Mouse (Mus musculus) forebrain, embryonic 10.5 days (tissue): ENCODE results near the gene Slc25a17. TPM values are rescaled to one million over a fixed set of nuclear protein-coding genes. Genes with fewer than 3 reads are reported as not detected.

Source experiments
- DNase-seq: peaks from one replicate; pipeline ENCODE4 v3.0.0-alpha.2; 2017; ENCODE audit warnings: low spot score; ENCODE audit errors: extremely low spot score
- H3K27ac ChIP-seq: fragments of 300-500 bp; sonication (generic); 2 replicates; pipeline ENCODE4 v1.5.1; 2016; ENCODE audit warnings: mild to moderate bottlenecking
- H3K27me3 ChIP-seq: fragments of 300-500 bp; sonication (generic); 2 replicates; pipeline ENCODE4 v1.6.1; 2016; ENCODE audit warnings: mild to moderate bottlenecking; ENCODE audit not compliant: poor library complexity, severe bottlenecking
- H3K36me3 ChIP-seq: fragments of 300-500 bp; sonication (generic); replicated peaks from 2 replicates; pipeline ENCODE4 v1.6.1; 2016; ENCODE audit warnings: mild to moderate bottlenecking, moderate library complexity
- H3K4me1 ChIP-seq: fragments of 300-500 bp; sonication (generic); 2 replicates; pipeline ENCODE4 v1.6.1; 2016
- H3K4me3 ChIP-seq: fragments of 300-500 bp; sonication (generic); 2 replicates; pipeline ENCODE4 v1.5.1; 2016; ENCODE audit warnings: mild to moderate bottlenecking, moderate library complexity
- H3K9me3 ChIP-seq: fragments of 300-500 bp; sonication (generic); 2 replicates; pipeline ENCODE4 v1.6.1; 2016; ENCODE audit warnings: mild to moderate bottlenecking, moderate library complexity
- WGBS: fragments of 180-500 bp; shearing (Covaris S2); methylation state at CpG from one replicate; pipeline ENCODE4 v1.1.7; 2016; 5-methylcytosine and 5-hydroxymethylcytosine counted together
- polyA plus RNA-seq: library from polyadenylated mRNA; unstranded; fragments of >200 nt; fragmentation: Nextera tagmentation; extraction: Ambion mirVana; gene quantifications from 2 replicates; pipeline ENCODE4 v1.2.1, GENCODE M21; 2016

Gene Slc25a17
- polyA plus RNA-seq, 1 experiment from 2014 or later = 83.3 TPM

DNA sequence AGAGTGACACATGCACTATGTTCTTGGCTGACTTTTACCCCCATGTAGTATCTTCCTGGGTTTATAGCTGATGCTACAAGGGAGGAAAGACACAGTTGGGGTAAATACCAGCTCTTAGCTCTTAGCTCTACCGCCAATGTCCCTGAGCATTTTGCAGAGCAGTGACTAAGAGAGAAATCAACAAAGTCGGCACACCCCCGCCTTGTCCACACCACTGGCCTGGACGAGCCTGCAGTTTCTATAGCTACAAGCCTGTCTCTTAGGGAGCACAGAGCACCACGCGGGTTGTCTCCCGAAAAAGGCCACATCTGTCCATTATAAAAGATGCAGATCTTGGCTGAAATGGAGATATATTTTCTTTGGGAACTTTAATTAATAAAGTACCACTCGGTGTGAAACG lies 69.9 kb downstream of the Slc25a17 start:
- no peaks in the 10 kb centered on the region for H3K4me1 ChIP-seq
- H3K9me3 ChIP-seq = no peaks in the 10 kb centered on the region; the same call in 1 of the 2 replicates
- no peaks in the 10 kb centered on the region for H3K36me3 ChIP-seq
- no peak for DNase-seq
- WGBS = 92% methylated on average over 9 of the region's 9 CpGs
- H3K27me3 ChIP-seq = no peaks in the 10 kb centered on the region
- no peak overlapping the region for H3K4me3 ChIP-seq
- no peak overlapping the region for H3K27ac ChIP-seq

DNA sequence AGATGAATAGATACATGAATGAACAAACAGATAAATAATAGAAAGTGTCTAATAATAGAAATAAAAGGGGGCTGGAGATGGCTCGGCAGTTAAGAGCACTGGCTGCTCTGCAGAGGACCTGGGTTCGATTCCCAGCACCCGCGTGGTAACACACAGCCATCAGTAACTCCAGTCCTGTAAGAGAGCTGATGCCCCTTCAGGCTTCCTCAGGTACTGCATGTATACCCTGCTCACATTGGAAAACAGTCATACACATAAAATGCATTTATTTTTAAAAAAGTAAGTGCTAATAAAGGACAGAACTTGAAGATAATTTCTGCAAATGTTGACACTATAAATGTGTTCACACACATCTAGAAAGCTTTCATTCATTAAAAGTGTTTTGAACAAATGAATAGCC lies 70.4 kb downstream of the Slc25a17 start:
- WGBS = 88% methylated on average over 4 of the region's 4 CpGs
- Histone ChIP-seq H3K36me3 (no peaks in the 10 kb centered on the region), H3K27me3 (no peaks in the 10 kb centered on the region), H3K4me1 (no peaks in the 10 kb centered on the region), H3K9me3 (no peaks in the 10 kb centered on the region; the same call in 1 of the 2 replicates), H3K4me3 (no peak overlapping the region), H3K27ac (no peak overlapping the region)
- DNase-seq = no peak

DNA sequence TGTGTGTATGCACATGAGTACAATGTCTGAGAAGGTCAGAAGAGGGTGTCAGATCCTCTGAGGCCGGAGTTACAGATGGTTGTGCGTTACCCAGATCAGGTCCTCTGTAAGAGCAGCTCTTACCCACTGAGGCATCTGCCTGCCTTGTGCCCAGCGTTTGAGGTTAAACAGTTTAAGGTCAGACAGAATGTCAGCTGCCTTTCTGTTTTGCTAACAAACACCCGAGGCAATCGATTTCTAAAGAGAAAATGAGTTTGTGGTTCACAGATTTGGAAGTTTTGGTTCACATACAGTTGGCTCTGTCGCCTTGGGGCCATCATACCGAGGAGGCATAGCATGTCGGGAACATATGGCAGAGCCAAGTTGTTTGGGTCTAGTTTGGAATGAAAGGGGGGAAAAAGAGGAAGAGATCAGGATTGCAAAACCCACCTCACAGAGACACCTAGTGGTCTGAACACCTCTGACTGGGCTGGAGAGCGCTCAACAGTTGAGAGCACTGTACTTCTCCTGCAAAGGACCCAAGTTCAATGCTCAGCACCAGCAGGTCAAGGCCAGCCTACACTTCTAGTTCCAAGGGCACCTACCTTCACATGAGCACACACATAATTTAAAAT lies 76.4 kb downstream of the Slc25a17 start:
- H3K4me1 ChIP-seq = peaks cover 9% of the 10 kb centered on the region
- no peak overlapping the region for H3K4me3 ChIP-seq
- no peaks in the 10 kb centered on the region for H3K9me3 ChIP-seq
- no peaks in the 10 kb centered on the region for H3K36me3 ChIP-seq
- H3K27me3 ChIP-seq = peaks cover 8% of the 10 kb centered on the region; the same call in 1 of the 2 replicates
- H3K27ac ChIP-seq = no peak overlapping the region
- DNase-seq = no peak
- WGBS = 82% methylated on average over 9 of the region's 9 CpGs

DNA sequence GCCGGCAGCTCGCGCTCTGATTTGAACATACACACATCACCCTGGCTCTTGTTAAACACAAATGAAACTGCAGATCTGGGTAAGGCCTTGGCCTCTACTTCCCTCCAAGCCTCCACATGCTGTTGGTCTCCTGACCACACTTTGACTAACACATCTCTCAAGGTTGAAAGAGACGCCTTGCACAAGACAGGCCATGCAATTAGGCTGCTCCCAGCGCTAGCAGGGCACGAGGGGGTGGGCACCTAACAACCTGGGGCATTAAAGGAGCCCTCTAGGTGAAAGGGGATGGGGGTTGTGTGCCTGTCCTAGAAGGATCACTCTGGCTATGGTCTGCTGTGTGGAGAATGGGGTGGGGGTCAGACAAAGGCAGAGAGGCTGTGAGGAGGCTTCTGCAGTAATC lies 81.9 kb downstream of the Slc25a17 start:
- DNase-seq = no peak
- Histone ChIP-seq H3K27me3 (peaks cover 39% of the 10 kb centered on the region), H3K4me1 (peaks cover 32% of the 10 kb centered on the region), H3K36me3 (no peaks in the 10 kb centered on the region), H3K4me3 (no peak overlapping the region), H3K27ac (no peak overlapping the region), H3K9me3 (no peaks in the 10 kb centered on the region)
- 54% methylated on average over 6 of the region's 6 CpGs for WGBS

DNA sequence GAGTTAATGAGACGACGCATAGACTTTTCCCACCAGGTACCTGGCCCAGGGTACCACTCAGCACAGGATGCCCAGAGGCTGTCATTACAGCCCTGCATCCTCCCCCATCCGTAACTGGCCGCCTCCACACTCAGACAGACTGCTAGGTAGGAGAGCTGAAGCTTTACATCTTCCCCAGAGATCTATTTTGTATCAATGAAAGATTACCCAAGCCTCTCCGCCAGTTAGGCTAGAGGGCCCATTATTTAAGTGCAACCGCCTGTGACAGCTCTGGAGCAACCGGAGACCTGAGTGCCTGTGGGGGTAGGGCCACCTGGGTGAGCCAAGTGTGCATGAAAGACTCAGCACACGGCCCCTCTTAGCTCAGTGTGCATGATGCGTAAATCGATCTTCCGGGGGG lies 82.7 kb downstream of the Slc25a17 start:
- Histone ChIP-seq H3K27ac (peak overlapping the region; percentile 41; the same call in 1 of the 2 replicates), H3K27me3 (peaks cover 40% of the 10 kb centered on the region), H3K4me1 (peaks cover 31% of the 10 kb centered on the region), H3K9me3 (no peaks in the 10 kb centered on the region), H3K36me3 (no peaks in the 10 kb centered on the region), H3K4me3 (peak overlapping the region; percentile 18; the same call in 1 of the 2 replicates)
- WGBS = 1% methylated on average over 11 of the region's 11 CpGs
- no peak for DNase-seq

DNA sequence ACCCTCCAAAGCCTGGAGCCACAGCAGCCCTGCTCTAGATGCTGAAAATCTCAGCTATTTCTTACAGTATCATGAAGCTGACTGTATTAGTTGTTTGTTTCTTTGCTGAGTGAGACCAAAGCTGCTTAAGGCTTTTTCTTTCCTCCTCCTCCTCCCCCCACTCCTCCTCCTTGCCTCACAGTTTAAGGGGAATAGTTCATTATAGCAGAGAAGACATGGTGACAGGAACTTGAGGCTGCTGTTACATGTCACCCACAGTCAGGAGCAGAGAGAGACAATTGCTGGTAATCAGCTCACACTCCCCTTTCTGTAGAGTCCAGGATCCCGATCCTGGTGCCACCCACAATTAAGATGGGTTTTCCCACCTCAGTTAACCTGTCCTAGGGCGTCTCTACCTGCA lies 87.3 kb downstream of the Slc25a17 start:
- Histone ChIP-seq H3K27me3 (peaks cover 35% of the 10 kb centered on the region), H3K9me3 (peaks cover 2% of the 10 kb centered on the region; the same call in 1 of the 2 replicates), H3K27ac (no peak overlapping the region), H3K36me3 (no peaks in the 10 kb centered on the region), H3K4me1 (peaks cover 26% of the 10 kb centered on the region), H3K4me3 (no peak overlapping the region)
- no peak for DNase-seq
- WGBS = 58% methylated on average over 2 of the region's 2 CpGs

DNA sequence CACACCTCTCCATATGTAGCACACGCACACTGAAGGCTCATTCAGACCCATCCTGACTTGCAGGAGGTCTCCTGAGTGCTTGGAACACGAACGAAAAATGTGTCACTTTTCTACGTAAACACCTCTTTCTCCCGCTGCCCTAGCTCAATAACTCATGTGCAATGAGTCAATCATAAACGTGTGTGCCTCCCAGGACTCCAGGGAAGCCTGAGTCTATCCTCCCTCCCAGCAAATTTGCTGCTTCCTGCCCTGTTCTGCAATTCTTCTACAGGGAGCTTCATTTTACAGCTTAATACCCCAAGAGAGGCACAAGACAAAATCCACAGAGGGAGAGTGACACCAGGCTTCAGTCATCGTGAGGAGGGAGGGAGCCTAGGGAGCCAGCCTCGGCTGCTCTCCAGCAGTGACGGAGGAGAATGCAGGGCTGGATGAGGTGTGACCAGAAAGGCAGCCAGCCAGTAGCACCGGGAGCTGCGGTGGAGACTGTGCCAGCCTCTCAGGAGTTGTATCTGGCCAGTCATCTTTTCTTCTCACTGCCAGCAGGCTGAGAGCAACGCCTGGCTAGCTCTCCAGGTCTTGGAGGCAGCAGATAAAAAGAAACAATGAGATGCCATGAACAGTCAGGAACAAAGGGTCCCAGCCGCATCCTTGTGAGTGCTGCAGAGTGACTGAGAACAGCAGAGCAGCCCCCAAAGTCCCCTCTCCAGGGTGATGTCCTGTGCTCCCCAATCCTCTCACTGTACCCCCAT lies 88.1 kb downstream of the Slc25a17 start:
- Histone ChIP-seq H3K4me3 (no peak overlapping the region), H3K36me3 (no peaks in the 10 kb centered on the region), H3K4me1 (peaks cover 17% of the 10 kb centered on the region), H3K9me3 (peaks cover 4% of the 10 kb centered on the region; the same call in 1 of the 2 replicates), H3K27me3 (peaks cover 32% of the 10 kb centered on the region), H3K27ac (0 out of 2 replicates have a peak overlapping the region, but pooled peaks have one; percentile 40)
- no peak for DNase-seq
- WGBS = 29% methylated on average over 13 of the region's 13 CpGs

Other genes with a start within 250 kb of the Slc25a17 start
- 21.7 and 21.8 TPM in 2 replicates for gene Mrtfa, start 170.1 kb downstream of the Slc25a17 start, polyA plus RNA-seq
- not detected in 2 replicates for gene Mchr1, start 125.3 kb downstream of the Slc25a17 start, polyA plus RNA-seq
- 210 and 228 TPM in 2 replicates for gene St13, start 39.3 kb upstream of the Slc25a17 start, polyA plus RNA-seq
- 14.5 and 15.0 TPM in 2 replicates for gene Xpnpep3, start 39.3 kb upstream of the Slc25a17 start, polyA plus RNA-seq
- gene Dnajb7, start 47.5 kb upstream of the Slc25a17 start, polyA plus RNA-seq = 2.5 TPM in 2 replicates
- gene Rbx1, start 105.5 kb upstream of the Slc25a17 start, polyA plus RNA-seq = 612 and 631 TPM in 2 replicates
- gene Ep300, start 224.5 kb upstream of the Slc25a17 start, polyA plus RNA-seq = 16.3 and 19.8 TPM in 2 replicates